Mouse (Mus musculus) urinary bladder, adult 2 months (tissue): ENCODE measurements around the gene Mup9. TPM values are rescaled to one million over a fixed set of nuclear protein-coding genes. Genes with fewer than 3 reads are reported as not detected.
"Not testable (repeated sequence)": the region's sequence is repeated elsewhere in the genome, so short reads cannot be mapped to it uniquely, and the experiment has no call there.

Experiments
- DNase-seq: peaks from one replicate; pipeline ENCODE4 v3.0.0; 2022; ENCODE audit warnings: low spot score
- polyA plus RNA-seq: library from polyadenylated mRNA; depleted of rRNA; stranded (reverse); fragments of >200 nt; gene quantifications from 2 replicates; pipeline ENCODE4 v1.2.3, GENCODE M21; 2012; rRNA removed

The Mup9 gene
- not detected in 2 replicates for polyA plus RNA-seq

GRCm38 (mm10) chr4:60421852-60422251, at the start of gene Mup9:
Gene Mup9, minus strand, starts transcription at chr4:60421952.
- not testable (repeated sequence) for DNase-seq

Other genes with a start within 250 kb of the Mup9 start
- gene Mup8, start 199.4 kb downstream of the Mup9 start, polyA plus RNA-seq: not detected in 2 replicates
- not detected in 2 replicates for gene Mup1, start 80.0 kb upstream of the Mup9 start, polyA plus RNA-seq
- 4.1 TPM in 1 of 2 replicates, not detected in the other for gene Mup10, start 160.2 kb upstream of the Mup9 start, polyA plus RNA-seq
- 0.80 and 1.1 TPM in 2 replicates for gene Mup11, start 240.5 kb upstream of the Mup9 start, polyA plus RNA-seq